Mouse (Mus musculus): ENCODE results near the gene Slc1a6.

DNA sequence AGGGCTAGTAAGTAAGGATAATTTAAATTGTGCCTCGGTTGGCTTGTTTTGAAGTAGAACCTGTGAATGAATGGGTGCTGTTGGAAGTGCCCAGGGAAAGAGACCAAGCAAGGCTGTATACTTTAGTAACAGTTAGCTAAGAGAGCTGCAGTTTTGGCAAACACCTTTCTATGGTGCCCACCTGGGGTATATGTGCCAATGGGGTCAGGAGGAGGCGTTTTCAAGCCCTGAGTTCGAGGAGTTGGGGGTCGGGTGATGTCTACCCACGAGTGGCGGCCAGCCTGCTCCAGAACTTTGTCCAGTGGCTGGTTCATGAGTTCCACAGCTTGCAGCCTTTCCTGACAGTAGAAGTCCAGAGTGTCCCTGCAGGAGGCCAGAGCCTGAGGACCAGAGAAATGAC lies 31.4 kb upstream of the Slc1a6 start:
- TF ChIP-seq CEBPB (IDR thresholded peaks at IDR 0.05; ENCODE audit: low read depth) (no peak), CTCF (IDR thresholded peaks at IDR 0.05; ENCODE audit: control insufficient read depth, insufficient read depth, insufficient read length) (no peak), USF1 (IDR thresholded peaks at IDR 0.05; ENCODE audit: low read depth) (no peak), FOSL1 (IDR thresholded peaks at IDR 0.05; ENCODE audit: insufficient read depth, low read length, poor library complexity, severe bottlenecking) (no peak), MYOD1 (IDR thresholded peaks at IDR 0.05; ENCODE audit: control insufficient read depth, insufficient read length, low read depth) (no peak), MYOG (IDR thresholded peaks at IDR 0.05; ENCODE audit: control insufficient read depth, extremely low read depth, insufficient read length) (no peak), MAX (IDR thresholded peaks at IDR 0.05) (no peak)
